ENCODE assay signal across 13 mouse cellular contexts in genomic region chr5:85177787-85178186, GRCm38 (mm10).
"Had no signal": no experiment of that assay in that cellular context is flagged by ENCODE, and none has a peak within 500 bp of the region (broad histone marks: within the 10 kb centered on the region; RNA-seq: fewer than 3 reads in every experiment).

No protein-coding gene starts in this region.

- H3K9me3 ChIP-seq: limb, embryonic 10.5 days; liver, embryonic 15.5 days; neural tube, embryonic 12.5 days had no signal

- H3K4me3 ChIP-seq: left cerebral cortex, adult 2 months; limb, embryonic 10.5 days; liver, embryonic 15.5 days; myocyte; neural tube, embryonic 12.5 days had no signal

- DNase-seq: kidney, adult 8-10 months; kidney, postnatal 25 days; lung, adult 2 months; lung, postnatal 4 days; right cerebral cortex, postnatal 25 days; thymus, postnatal 36 days had no signal

- ATAC-seq: lung, postnatal 0 days had no signal

- H3K9ac ChIP-seq: liver, embryonic 15.5 days; neural tube, embryonic 12.5 days had no signal

- H3K4me2 ChIP-seq: liver, embryonic 11.5 days; liver, embryonic 15.5 days; neural tube, embryonic 12.5 days had no signal

- H3K4me1 ChIP-seq: limb, embryonic 10.5 days; liver, embryonic 15.5 days; neural tube, embryonic 12.5 days had no signal

- H3K36me3 ChIP-seq: limb, embryonic 10.5 days; liver, embryonic 15.5 days; neural tube, embryonic 12.5 days had no signal

- H3K27me3 ChIP-seq: liver, embryonic 15.5 days; neural tube, embryonic 12.5 days had no signal

- H3K27ac ChIP-seq: left cerebral cortex, adult 2 months; limb, embryonic 10.5 days; liver, embryonic 15.5 days; neural tube, embryonic 12.5 days had no signal
